Mouse (Mus musculus): ENCODE results near the gene Tfcp2l1. TPM values are rescaled to one million over a fixed set of nuclear protein-coding genes. Genes with fewer than 3 reads are reported as not detected.

Gene Tfcp2l1
- total RNA-seq, 1 experiment from 2014 or later: 1.1 TPM

DNA sequence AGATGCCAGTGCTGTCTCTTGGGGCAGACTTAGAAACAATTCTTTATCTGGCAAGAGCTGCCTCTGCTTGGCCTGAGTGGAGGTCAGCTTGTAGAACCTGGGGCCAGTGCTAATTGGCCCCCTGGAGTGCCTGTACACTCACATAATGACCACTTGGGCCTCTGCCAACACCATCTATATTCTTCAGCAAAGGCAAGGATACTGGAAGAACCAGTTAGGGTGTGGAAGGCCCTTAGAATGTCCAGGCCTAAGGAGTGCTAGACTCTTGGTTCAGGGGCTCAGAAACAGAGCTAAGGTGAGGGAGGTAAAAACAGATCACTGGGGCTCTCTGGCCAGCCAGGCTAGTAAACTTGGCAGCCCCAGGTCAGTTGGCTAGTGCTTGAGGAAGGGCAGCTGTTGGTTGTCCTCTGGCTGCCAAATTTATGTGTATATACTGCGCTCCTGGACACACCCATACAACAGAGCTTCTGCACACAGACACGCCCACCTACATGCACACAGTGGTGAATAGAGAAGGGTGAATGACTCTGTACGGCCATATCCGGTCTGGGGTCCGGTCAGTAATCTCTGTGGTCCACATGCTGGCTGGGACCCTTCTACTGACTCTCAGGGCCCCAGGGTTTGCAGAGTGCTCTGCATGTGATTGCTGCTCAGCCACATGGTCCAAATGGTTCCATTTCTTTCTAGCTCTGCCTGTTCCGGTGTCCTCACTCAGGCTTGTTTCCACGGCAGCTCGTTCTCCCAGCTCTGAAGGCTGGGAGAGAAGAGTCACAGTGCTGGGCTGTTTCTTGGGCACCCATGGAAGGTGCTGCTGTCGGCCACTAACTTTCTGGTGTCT lies 22.4 kb downstream of the Tfcp2l1 start:
- no peak for ATAC-seq (replicated peaks; ENCODE audit: low read depth, poor library complexity, severe bottlenecking)

DNA sequence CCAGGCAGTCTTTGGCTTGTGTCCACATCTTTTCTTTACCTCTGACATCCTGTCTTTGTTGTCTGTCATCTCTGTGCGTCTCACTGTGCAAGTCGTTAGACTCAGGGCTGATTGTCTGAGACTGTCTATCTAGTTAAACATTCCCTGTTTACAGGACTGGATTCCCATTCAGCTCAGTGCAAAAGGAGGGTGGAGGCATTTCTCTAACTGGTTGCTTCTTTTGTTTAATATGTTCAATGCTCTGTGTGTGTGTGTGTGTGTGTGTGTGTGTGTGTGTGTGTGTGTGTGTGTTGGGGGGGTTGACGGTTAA lies 23.0 kb downstream of the Tfcp2l1 start:
- ATAC-seq (replicated peaks; ENCODE audit: low read depth, poor library complexity, severe bottlenecking): no peak

DNA sequence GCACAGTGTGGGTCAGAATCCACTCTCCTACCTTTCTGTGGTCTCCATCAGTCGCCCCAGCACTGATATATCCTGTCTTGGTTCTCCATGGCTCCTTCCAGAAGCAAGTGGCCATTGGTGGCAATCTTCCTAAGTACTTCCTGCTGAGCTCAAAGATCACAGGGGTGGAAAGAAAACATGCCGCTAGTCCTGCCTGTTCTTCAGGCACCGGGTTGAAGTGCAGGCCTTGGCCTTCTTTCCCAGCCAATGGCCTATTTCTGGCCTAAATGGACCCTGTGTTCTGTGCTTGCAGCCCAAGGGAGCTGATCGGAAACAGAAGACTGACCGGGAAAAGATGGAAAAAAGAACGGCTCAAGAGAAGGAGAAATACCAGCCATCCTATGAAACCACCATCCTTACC lies 31.0 kb downstream of the Tfcp2l1 start:
- no peak for ATAC-seq (replicated peaks; ENCODE audit: low read depth, poor library complexity, severe bottlenecking)

DNA sequence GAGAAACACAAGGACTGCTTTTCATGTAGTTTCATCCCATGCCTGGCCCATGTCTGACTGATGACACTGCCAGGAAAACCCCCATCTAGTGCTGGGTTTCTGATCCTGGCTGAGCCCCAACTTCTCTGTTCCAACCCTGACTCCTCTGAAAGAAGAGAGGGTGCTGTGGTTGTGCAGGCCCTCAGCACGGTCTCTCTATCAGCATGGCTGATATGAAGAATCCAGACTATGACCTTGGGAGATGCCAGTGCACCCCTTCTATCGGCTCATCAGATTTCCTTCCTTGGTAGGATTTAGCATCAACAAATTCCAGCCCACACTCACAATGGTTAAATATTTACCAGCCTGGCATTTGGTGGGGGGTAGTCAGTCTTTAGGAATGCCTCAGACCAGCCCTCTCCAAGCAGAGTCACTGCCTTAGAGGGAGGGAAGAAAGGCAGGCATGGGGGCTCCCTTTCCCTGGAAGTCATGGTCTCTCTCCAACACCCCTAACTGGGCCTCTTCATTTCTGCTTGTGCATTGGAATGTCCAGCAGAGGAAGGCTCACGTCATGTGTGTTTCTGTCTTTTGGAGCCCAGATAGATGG lies 33.2 kb downstream of the Tfcp2l1 start:
- no peak for ATAC-seq (replicated peaks; ENCODE audit: low read depth, poor library complexity, severe bottlenecking)

DNA sequence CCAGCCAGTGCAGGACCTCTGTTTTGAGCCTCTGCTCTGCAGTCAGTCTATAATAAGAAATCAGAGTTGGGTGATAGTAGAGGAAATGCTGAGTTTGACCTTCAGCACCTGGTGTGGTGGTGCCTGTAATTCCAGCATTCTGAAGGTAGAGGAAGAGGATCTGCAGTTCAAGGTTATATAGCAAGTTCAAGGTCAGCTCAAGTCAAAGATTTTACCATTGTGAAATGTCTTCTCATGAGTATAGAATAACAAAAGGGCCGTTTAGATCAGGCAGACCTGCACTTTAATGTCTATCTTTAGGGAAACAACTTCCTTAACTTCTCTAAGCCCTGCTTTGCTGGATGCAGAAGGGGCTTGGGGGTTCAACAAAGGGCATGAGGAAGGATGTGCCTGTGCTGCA lies 35.3 kb downstream of the Tfcp2l1 start:
- no peak for ATAC-seq (replicated peaks; ENCODE audit: low read depth, poor library complexity, severe bottlenecking)

DNA sequence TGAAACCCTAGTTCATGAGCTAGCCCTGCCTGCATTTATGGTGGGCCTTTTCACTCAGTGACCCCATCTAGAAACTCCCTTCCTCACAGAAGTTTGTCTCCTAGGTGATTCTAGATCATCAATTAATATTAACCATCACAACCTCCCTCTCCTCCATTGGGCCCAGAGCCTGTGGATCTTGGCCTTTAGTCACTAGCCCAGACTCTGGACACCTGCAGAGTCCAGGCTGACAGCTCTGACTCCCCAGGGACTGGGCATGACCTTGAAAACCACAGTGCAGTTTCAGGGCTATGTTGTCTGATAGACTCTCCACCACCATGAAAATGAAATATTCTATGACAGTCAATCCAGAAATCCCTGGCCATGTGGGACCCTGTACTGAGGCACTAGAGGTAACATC lies 39.8 kb downstream of the Tfcp2l1 start:
- ATAC-seq (replicated peaks; ENCODE audit: low read depth, poor library complexity, severe bottlenecking): no peak

DNA sequence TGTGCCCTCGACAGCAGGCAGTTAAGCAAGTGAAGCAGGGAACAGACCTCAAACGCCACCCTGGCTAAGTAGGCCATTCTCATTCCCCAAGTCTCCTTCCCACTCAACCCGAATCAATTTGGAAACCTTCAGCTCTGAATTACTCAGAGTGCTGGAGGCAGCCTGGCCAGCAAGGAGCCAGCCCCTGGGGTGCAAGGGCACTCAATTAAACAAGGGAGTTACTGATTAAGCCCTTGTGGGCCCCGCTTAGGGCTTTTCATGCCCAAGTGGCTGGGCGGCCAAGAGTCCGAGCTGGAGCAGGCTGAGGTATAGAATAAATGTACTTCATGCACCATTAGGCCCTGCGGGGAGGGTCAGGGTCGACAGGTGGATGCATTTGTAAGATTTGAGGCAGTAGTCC lies 44.5 kb downstream of the Tfcp2l1 start:
- ATAC-seq (replicated peaks; ENCODE audit: low read depth, poor library complexity, severe bottlenecking): no peak

DNA sequence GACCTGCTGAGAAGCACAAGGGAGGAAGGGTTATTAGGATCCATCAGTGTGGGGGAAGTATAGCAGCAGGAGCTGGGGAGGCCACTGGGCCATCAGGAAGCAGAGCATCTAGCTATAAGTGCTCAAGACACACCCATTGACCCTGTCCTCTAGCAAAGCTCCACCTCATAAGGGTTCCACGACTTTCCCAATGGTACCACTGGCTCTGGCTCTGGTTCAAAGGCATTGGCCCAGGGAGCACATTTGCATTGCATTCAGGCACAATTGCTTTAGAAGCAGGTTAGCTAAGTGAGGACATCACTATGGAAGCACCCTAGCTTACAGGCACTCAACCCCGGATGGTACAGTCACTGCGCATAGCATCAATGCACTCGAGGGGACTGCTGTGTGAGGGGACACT lies 46.4 kb downstream of the Tfcp2l1 start:
- 0 out of 2 replicates have a peak, but pooled peaks have one; percentile 32 for ATAC-seq (replicated peaks; ENCODE audit: low read depth, poor library complexity, severe bottlenecking)

DNA sequence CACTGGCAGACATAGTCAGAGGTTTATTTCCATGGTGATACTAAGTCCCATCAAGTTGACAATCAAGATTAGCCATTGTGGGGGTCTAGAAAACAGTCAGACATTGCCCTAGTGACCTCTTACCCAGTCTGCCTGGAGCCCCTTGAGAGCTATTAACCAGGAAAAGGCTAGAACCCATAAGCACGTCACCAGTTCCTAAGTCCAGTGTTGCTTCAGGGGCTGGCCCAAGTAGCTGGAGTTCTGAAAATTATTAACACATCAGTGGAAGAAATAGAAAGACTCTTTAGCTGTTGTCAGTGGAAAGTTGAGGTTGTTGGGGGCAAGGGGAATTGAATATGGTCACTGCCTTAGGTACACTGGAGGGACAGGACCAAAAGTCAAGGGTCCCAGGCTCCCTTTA lies 54.2 kb downstream of the Tfcp2l1 start:
- no peak for ATAC-seq (replicated peaks; ENCODE audit: low read depth, poor library complexity, severe bottlenecking)

DNA sequence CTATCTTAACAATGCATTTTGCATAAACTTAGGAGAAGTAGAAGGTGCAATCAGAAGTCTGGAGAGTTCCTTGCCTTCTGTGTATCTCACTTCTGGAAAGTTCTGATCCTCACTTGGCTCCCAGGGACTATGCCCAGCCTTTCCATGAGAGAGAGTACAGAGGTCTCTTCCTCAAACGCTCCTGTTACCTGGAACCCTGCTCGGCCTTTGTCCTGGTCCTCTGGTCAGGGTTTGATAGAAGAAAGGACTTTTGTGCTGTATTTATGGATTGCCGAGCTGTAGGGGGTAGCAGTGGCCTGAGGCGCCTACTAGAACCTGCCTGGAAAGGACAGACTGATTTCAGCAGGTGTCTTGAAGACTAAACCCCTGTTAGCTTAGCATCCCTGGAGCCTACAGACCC lies 55.9 kb downstream of the Tfcp2l1 start:
- no peak for ATAC-seq (replicated peaks; ENCODE audit: low read depth, poor library complexity, severe bottlenecking)

DNA sequence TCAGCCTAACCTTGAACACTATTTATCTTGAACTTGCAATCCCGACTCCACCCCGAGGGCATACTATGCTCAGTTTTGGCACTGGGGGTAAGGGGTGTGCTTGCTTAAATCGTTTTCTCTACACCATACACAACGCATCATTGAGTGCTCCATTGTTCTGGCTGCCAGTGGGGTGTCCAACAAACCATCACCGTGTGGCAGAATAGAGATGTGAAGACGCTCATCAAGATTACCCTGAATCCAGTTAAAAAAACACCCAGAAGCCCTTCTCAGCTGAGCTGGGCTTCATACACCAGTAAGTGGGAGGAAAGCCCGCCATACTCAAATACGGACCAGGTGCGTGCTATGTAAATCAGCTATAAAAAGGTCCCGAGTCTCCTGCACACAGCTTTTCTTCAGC lies 60.0 kb downstream of the Tfcp2l1 start:
- no peak for ATAC-seq (replicated peaks; ENCODE audit: low read depth, poor library complexity, severe bottlenecking)

DNA sequence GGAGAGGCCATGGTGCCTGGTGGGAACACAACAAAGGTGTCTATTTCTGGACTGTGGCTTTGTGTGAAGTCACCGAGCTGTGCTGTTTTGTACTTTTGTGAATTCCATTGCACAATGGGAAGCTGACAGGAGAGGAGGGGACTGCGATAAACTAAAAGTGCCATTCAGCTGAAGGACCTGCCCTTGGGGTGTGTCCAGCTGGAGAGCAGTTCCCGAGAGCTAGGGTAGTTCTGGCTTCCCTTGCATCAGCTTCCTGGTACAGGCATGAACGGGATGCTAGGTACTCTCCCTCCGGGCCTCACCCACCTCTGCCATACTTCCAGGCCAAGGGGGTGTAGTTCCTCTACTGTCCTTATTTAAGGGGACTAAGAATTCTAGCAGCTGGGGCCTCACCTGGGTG lies 62.1 kb downstream of the Tfcp2l1 start:
- no peak for ATAC-seq (replicated peaks; ENCODE audit: low read depth, poor library complexity, severe bottlenecking)

DNA sequence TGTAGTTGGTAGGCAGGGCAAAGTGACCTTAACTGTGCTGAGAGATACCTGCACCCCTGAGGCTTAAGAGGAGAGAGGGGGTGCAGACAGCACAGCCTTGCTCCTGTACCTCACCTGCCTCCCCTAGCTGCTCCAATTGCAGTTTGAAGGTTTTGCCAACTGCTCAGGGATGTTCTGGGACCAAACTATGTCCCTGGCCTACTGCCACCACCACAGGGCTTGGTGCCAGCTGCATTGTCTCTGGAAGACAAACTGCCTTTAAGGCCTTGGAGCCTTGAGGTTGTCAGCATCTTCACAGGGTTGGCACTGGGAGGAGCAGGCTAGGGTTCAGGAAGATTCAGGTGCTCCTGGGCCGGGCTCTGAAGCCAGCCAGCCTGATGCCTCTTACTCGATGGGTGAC lies 66.7 kb downstream of the Tfcp2l1 start:
- ATAC-seq (replicated peaks; ENCODE audit: low read depth, poor library complexity, severe bottlenecking): no peak

DNA sequence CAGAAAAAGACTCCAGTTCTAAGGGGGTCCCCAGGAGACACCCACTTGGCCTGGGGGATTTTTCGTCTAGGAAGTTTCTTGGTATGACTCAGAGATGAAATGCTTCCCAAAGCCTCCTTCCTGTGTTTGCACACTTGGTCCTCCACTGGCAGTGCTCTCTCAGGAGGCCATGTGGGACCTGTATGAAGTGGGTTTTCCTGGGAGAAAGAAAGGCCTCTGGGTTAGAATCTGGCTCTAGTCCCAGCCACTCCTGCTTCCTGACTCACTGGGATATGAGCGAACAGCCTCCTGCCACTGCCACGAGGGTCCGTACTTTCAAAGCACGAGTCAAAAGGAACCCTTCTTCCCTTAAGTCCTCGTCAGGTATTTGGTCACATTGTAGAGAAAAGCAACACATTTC lies 70.2 kb downstream of the Tfcp2l1 start:
- no peak for ATAC-seq (replicated peaks; ENCODE audit: low read depth, poor library complexity, severe bottlenecking)

DNA sequence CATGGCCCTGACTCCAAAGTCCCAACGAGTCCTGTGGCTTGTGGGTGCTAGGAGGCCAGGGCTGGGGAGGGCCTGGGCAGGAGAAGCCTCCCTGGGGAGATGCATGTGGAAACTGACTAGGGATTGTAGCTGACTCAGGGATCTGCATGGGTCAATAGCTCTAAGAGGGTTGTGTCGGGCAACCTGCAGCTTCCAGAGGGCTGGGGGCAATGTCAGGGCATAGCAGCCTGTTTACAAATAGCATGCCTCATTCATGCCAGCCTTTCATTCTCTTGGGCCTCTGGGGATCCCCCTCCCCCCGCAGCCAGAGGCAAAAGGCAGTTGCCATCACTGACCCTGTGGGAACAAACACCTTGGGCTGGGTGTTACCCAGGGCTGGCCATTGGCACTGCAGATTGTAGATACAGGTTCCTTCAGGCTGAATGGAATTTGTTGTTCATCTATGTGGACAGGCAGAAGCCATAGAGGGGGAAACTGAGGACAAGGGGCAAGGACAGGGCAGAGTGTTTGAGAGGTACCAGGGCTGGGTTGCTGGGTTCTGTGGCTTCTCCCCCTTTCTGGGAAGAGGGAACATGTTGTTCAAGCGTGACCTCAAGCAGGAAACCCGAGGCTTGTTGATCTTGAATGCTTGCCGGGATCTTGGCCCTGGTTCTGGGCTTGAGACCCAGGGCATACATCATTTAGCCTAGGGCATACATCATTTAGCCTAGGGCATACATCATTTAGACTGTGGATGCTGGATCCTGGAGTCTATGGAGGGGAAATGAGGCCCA lies 71.6 kb downstream of the Tfcp2l1 start:
- ATAC-seq (replicated peaks; ENCODE audit: low read depth, poor library complexity, severe bottlenecking): no peak

DNA sequence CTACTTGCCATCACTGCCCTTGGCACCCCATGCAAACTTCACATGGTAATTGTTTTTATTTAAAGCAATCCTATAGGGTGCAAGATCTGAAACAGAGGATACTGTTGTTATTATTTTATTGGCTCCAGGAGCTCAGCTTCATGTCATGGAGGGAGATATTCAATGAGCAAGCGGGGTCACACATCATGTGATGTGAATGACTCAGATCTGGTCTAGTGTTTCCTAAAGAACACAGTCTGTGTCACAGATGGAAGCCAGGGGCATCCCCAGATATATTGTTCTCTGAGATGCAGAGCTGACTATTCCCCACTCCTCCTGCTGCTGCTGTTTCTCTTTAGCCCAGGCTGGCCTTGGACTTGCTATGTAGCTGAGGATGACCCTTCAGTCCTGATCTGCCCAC lies 72.2 kb downstream of the Tfcp2l1 start:
- no peak for ATAC-seq (replicated peaks; ENCODE audit: low read depth, poor library complexity, severe bottlenecking)

DNA sequence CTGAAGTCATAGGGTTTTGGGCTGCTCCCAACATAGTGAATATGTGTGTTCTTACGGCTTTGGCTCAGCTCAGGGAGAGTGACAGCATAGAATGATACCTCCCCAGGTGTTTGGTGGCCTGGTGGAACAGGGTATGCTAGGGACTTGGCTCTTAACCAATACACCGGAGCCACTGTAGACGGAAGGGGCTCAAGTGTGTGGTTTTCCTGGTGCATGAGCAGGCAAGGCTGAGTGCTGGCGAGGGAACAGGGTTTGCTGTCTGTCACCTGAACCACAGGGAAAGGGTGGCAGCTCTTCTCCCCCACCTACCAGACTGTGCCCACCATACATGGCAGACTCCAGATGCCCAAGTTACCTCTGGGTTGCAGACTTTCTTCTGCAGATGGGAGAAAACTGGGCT lies 83.9 kb downstream of the Tfcp2l1 start:
- ATAC-seq (replicated peaks; ENCODE audit: low read depth, poor library complexity, severe bottlenecking): 0 out of 2 replicates have a peak, but pooled peaks have one; percentile 25

DNA sequence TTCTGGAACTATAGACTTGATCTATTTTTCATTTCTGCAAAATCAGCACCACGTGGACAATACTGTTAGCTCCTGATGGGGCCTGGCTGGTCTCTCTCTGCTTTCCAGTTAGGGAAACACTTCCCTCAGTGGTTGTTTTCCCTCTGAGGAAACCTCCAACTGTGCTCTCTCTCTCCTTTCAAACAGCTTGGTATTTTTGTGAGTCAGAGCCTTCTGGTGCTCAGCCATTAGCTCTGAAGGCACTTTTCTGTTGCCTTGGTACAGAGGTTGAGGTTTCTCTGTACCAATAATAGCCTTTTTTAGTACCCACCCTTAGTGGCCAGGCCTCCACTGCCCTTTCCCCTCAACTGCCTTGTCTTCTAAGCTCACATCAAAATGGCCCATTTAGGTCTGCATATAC lies 88.5 kb downstream of the Tfcp2l1 start:
- no peak for ATAC-seq (replicated peaks; ENCODE audit: low read depth, poor library complexity, severe bottlenecking)

DNA sequence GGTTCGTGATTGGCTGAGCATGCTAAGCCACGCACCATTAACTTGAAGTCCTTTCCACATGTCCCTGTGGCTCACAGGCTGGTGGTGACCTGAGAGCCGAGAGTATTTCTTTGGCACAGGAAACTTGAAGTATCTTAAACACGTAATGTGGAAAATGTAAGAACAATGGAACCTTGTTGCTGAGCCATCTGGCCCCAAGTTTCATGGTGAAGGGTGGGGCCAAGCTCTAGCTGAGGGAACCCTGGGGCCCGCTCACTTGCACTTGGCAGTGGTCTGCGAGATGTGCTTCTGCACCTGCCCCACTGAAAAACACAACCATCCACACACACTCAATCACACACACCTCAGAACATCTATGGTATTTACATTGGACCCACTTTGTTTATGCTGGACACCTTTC lies 90.3 kb downstream of the Tfcp2l1 start:
- no peak for ATAC-seq (replicated peaks; ENCODE audit: low read depth, poor library complexity, severe bottlenecking)

DNA sequence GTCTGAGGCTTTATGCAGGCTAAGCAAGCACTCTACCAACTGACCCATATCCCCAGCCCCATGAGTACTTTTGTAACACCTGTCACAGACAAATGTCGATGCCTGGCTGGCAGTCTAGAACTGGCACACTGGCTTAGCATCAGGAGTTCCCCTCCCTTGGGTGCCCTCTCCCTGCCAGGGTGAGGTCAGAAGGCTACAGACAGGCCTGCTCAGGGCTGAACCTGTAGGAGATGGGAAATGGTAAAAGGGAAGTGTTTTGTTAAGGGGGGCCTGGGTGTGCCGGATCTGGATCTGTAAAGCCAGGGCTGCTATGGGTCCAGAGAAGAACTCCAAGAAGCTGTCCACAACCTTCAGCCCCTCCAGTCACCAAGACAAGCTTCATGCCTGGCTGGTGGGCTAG lies 92.0 kb downstream of the Tfcp2l1 start:
- ATAC-seq (replicated peaks; ENCODE audit: low read depth, poor library complexity, severe bottlenecking): peak; percentile 75

DNA sequence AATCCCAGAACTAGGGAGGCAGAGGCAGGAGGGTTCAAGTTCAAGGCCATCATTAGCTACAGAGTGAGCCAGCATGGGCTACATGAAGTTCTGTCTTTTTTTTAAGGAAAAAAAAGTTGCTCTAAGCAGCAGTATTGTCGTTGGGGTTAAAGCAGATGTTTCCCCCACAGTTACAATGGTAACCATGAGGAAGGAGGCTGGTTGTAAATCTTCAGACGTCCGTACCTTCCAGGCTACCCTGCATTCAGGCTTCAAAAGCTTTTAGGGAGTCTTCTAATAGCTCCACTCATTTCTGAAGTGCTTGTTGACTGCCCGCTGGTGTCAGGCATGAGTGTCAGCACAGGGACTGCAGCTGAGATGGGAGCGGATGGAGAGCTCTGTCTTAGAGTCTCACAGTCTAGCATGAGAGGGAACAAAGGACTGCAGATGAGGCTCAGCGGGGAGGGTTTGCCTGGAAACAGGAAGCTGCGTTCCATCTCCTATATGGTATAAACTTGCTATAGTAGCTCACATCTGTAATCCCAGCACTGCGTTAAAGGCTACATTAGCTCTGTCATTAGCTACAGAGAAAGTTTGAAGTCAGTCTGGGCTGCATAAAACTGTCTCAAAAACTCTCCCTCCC lies 92.8 kb downstream of the Tfcp2l1 start:
- peak; percentile 58 for ATAC-seq (replicated peaks; ENCODE audit: low read depth, poor library complexity, severe bottlenecking)

All from common myeloid progenitor, adult 5-6 weeks (primary cell).